Mouse (Mus musculus) ES-E14 (cell line): ENCODE measurements at regions not wholly inside any gene's neighbourhood (a gene's known extent, or its start where the extent isn't known, plus 50 kb on each side); places are given as distances from the start of the nearest gene placed in this dataset.

Experiments used
- CHD2 ChIP-seq: IDR thresholded peaks from 2 replicates; pipeline ENCODE4 v1.6.1; 2014; ENCODE audit warnings: mild to moderate bottlenecking, low read depth, low read length, inconsistent platforms
- HCFC1 ChIP-seq: IDR thresholded peaks from 2 replicates; pipeline ENCODE4 v1.6.1; 2012; ENCODE audit warnings: low read length, inconsistent platforms, borderline replicate concordance; ENCODE audit not compliant: insufficient read depth
- MAFK ChIP-seq: IDR thresholded peaks from 2 replicates; pipeline ENCODE4 v1.6.1; 2014; ENCODE audit warnings: mild to moderate bottlenecking, low read depth, low read length, inconsistent platforms; ENCODE audit not compliant: insufficient read depth
- ZC3H11A ChIP-seq: IDR thresholded peaks from 2 replicates; pipeline ENCODE4 v1.6.1; 2012; ENCODE audit warnings: low read depth, mild to moderate bottlenecking, inconsistent platforms, low read length, borderline replicate concordance
- ZNF384 ChIP-seq: IDR thresholded peaks from 2 replicates; pipeline ENCODE4 v1.6.1; 2012; ENCODE audit warnings: low read depth, low read length, inconsistent platforms

- no peak for TF ChIP-seq CHD2
- TF ChIP-seq MAFK, result no peak
- TF ChIP-seq HCFC1, result no peak
- TF ChIP-seq ZC3H11A, result no peak
- TF ChIP-seq ZNF384, result no peak
Measured at GRCm38 (mm10) chrX:99593872-99594487, 122.9 kb upstream of the Pja1 start.
